Mouse (Mus musculus) frontal cortex, postnatal 10 days (tissue): ENCODE measurements around the gene Trpv6.

Source experiments
- DNase-seq, 2 experiments: peaks; one replicate each; pipeline ENCODE4 v3.0.0; 2022; ENCODE audit warnings: low spot score in 2 of 2, mixed read lengths in 1 of 2

Trpv6 gene

DNA sequence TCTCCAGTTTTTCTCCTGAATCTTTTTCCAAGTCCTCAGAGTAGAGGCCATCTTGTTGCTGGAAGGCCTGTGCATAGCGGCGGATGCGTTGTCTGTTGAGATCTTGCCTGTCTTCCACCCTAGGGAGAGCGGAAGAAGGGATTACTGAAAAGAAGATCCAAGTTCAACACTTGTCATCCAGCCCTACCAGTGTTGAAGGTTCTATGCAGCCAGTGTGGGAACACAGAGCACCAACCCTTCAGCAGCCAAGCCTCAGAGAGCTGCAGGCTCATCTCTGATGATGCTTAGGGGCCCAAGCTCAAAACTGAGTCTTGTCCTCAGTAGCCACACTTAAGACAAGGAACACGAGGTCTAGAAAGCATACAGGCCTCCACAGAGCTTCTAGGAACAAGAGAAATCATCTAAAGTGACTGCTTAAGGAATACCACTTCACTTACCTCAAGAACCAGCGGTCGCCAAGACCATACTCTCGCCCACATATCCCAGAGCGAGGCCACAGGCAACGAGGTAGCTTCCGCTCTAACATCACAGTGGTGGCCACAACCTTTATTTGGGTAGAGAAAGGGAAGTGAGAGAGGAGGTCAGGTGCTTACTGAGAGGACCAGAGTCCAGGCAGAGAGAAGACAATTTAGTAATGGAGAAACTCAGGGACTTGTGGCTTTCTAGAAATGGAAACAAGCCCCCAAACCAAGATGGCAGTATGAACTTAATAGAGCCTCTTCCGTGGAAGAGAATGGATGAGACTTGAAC lies 14.8 kb downstream of the Trpv6 start:
- DNase-seq = no peak

DNA sequence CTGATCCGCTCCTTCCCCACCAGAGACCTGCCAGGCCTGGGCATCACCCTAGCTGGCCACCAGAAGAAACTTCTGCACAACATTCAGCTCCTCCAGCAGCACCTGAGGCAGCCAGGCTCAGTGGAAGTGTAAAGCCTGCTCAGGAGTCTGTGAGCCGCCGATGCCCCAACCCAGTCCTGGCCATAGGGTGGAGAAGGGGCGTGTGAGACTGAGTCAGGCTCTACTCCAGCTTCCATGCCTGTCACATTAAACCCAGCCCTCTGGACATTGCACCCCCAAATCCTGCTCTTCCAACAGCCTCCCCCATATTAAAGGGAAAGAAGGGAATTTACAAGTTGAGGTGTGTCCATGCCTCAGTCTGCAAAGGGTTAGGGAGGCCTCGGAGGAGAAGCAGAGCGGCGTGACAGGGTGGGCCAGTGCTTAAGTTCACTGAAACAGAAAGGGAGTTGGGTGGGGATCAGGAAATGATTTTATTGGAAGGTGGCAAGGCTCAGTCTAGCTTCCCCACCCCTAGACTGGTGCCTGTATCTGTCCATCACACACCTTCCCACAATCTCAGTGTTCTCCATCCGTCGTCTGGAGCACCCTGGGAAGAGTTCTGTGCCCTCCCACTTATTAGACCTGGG lies 15.9 kb downstream of the Trpv6 start:
- no peak for DNase-seq

DNA sequence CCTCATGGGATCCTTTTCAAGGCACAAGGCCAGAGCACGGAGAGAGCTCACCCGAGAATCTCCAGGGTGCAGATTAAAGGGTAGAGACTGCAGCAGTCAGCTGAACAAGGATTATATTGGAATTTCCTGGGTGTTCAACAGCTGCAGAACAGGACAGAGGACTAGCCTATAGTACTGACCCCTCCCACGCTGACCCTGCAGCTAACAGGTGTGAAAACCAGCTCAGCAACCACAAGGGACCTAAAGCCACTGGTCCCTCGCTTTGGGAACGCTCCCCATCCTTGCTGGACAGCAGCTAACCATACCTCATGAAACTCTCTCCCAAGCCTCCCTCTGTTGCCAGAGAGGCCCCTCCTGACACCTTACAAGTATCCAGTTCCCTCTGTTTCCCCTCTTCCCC lies 28.6 kb downstream of the Trpv6 start:
- DNase-seq = no peak

DNA sequence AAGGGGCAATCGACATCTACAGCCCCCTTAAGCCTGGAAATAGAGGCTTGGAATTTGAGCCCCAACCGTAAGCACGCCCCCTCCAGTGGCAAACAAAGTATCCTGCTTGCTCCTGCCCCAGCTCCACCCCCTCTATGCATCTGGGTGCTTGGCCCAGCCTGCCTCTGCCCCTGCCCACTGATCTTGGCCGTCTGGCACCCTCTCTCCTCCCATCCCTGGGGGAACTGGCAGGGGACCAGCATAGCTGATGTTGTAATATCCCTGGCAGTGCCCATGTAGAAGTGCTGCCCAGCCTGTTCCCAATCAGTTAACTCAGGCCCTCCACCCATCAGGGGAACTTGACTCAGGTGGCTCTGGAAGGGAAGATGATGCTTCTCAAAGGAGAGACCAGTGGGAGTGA lies 30.0 kb downstream of the Trpv6 start:
- DNase-seq = no peak

DNA sequence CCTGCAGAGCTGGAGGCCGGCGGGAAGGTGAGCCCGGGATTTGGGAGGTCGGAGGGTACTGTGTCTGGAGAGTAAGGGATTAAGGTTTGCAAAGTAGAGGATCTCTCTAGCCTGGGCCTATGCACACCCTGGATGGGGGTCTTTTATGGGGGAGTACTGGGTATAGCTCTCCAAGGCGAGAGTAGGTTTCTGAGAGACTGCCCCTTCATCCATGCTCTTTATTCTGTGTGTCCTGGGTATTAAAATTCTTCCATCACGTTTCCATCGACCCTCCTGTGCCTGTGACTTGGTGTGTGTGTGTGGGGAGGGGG lies 30.5 kb downstream of the Trpv6 start:
- no peak for DNase-seq

DNA sequence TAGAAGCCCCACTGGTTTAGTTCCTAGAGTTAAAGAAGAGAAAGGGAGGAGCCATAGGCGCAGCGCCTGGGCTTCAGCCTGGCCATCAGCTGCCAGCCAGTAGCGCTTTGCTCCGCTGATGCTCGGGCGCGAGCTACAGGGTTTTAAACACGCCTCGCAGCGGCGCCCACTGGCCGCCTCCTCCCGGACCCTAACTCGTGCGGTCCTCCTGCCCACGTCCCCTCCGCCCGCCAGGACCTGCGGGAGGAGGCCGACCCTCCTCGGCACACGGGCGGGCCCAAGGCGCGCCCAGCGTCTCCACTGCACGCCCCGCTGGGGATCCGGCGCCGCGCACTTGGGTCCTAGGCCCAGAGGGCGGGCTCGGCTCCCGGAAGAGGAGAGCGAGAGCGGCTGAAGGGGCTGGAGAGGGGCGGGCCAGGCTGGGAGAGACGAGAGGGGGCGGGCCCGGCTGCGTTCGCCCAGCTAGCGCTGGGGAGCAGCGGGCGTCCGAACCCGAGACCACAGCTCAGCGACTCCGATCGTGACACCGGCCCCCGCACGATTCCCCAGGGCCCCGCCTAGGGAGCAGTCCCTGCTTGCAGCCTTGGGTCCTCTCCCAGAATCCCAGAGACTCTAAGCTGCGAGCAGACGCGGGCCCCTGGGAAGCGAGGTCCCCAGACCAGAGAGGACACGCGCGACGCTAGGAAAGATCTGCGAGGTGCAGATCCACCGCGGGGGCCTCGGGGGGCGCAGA lies 31.0 kb downstream of the Trpv6 start, which contains the start of gene Ephb6:
Gene Ephb6, plus strand, starts transcription at position 422 of the 733 bp plus-strand sequence.
- peak in 1 of 2 experiments; percentile 68 for DNase-seq

DNA sequence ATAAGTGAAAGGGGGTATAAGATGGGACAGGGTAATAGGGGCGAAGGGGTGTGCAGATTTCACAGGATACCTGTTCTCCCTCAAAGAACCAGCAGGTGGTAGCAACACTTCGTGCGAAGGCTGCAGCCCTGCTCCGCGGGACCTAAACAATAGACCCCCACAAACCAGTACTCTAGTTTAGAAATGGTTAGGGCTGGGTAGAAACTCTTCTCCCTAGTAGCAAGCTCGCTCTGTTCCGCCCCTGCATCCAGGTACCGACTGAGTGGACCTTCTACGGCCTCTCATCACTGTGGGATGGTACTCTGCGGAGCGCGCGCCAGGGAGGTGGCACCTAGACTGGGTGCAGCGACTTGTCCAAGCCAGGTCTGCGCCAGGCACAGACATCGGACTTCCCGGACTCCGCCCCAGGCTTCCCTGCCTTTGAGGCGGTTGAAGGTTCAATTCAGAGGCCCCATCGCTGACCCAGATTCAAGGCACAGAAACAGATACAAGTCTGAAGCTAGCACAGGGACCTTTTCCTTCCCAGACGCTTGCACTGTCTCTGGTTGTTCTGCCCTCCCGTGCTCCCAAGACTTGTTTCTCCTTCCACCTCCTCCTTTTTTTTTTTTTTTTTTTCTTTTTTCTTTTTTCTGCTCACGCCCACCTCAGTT lies 31.7 kb downstream of the Trpv6 start:
- DNase-seq = no peak

DNA sequence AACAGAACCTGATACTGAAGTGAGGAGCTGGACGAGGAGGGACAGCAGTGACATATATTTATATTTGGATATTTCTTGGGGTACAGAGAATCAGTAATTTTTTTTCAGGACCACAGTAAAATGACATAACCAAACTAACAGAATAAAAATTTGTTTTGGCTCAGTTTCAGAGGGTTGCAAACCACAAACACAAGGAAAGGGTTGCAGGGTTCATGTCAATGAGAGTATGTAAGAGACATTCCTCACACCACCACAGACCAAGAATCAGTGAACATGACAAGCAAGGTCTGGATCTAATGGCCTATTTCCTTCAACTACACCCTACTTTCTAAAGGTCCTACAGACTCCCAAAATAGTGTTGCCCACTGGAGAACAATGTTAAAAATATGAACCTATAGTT lies 54.0 kb downstream of the Trpv6 start:
- no peak for DNase-seq

DNA sequence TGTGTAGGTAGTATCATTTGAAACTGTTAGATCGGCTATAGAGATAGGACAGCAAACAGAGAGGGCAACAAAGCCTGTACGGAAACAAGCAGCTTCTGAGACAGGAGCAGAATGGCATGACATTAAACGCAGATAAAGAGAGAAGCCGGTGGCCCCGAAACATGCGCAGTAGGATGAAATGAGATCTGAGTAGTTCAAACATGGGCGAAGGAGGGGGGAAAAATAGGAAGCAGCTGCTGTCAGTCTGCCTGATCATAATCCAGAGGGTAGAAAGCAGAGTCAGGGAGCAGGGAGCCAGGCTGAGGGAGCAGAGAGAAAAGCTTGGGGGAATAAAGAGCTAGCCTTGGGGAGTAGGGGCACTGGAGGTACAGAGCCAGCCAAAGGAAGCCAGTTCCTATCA lies 54.9 kb downstream of the Trpv6 start:
- no peak for DNase-seq

DNA sequence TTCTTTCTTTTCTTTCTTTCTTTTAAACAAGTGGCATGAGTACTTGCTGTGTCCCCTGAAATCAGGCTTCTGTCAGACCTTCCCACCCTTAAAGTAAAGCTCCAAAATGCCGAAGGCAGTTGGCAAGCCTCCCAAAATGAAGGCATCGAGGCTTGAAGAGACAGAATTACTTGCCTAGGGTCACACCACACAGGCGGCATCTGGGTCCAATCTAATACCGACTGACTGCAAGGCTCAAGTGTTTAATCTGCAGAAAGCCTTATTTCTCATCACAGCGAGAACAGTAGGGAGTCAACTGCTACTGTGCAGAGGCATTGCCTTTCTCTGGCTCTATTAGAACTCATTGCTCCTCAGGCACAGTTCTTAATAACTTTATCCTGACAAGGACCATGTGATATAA lies 58.9 kb downstream of the Trpv6 start:
- no peak for DNase-seq

DNA sequence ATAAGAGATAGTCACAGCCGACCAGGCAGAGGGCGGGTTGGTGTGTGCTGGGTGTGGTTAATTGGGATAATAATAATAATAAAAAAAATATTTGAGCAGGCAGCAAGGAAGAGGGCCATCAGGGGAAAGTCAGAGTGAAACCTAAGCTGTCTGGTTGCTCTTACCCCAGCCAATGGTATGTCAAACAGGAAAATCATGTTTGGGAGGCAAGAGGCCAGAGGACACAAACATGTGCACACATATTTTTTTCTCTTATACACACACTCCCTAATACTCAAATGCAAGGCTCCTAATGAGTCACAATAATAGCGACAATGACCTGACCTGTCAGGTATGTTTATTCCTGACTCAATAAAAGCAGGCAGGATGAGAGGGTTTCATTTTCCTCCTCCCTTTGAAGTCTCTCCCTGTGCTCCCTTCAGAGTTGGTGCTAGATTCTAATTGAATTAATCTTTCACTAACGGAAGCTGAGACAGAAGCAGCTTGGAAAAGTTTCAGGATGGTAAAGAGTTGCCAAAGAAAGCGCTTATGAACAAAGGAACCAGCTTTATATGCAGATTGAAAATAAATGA lies 59.6 kb downstream of the Trpv6 start:
- no peak for DNase-seq
